Mouse (Mus musculus): Measurements from ENCODE around the gene Actr1b. TPM values are rescaled to one million over a fixed set of nuclear protein-coding genes. Genes with fewer than 3 reads are reported as not detected.
"Not testable (repeated sequence)": the region's sequence is repeated elsewhere in the genome, so short reads cannot be mapped to it uniquely, and the experiment has no call there.

The Actr1b gene
- polyA plus RNA-seq, 1 experiment from 2014 or later = 102 TPM

GRCm38 (mm10) chr1:36691271-36692155 is 22.7 kb downstream of the Actr1b start, which contains the start of gene Cox5b:
TSS of gene Cox5b (plus strand) at chr1:36691449.
- Histone ChIP-seq H3K4me2 (peak within 1 kb of the TSS; percentile 78), H3K36me3 (replicated peaks) (peaks cover 23% of the 10 kb centered on the region), H3K4me3 (replicated peaks) (peak within 1 kb of the TSS; percentile 80), H3K27me3 (no peaks in the 10 kb centered on the region), H3K4me1 (peaks cover 13% of the 10 kb centered on the region), H3K27ac (0 out of 2 replicates have a peak within 1 kb of the TSS, but pooled peaks have one; percentile 42), H3K9ac (peak within 1 kb of the TSS; percentile 80), H3K9me3 (no peaks in the 10 kb centered on the region)
- peak; percentile 96 for ATAC-seq (ENCODE audit: low FRiP score)
- WGBS = 1% methylated on average over 68 of the region's 68 CpGs

- Histone ChIP-seq H3K36me3 (replicated peaks) (peaks cover 23% of the 10 kb centered on the region), H3K27me3 (no peaks in the 10 kb centered on the region), H3K4me3 (replicated peaks) (peak overlapping the region; percentile 80), H3K27ac (no peak overlapping the region), H3K9ac (no peak overlapping the region), H3K4me2 (peak overlapping the region; percentile 53), H3K9me3 (no peaks in the 10 kb centered on the region), H3K4me1 (peaks cover 13% of the 10 kb centered on the region)
- ATAC-seq (ENCODE audit: low FRiP score) = no peak; the same call in 1 of the 2 replicates
- WGBS = 60% methylated on average over 11 of the region's 11 CpGs
These were observed 23.5 kb downstream of the Actr1b start for GRCm38 (mm10) chr1:36690671-36691235.

- no peak overlapping the region for H3K4me2 ChIP-seq
- H3K36me3 ChIP-seq (replicated peaks) = no peaks in the 10 kb centered on the region
- no peaks in the 10 kb centered on the region for H3K9me3 ChIP-seq
- H3K4me3 ChIP-seq (replicated peaks) = no peak overlapping the region
- no peaks in the 10 kb centered on the region for H3K27me3 ChIP-seq
- WGBS = 14% methylated on average over 13 of the region's 13 CpGs
- peak; percentile 60; the same call in 1 of the 2 replicates for ATAC-seq (ENCODE audit: low FRiP score)
- H3K27ac ChIP-seq = no peak overlapping the region
- H3K4me1 ChIP-seq = 0 out of 2 replicates have a peak, but pooled peaks cover 9% of the 10 kb centered on the region
- no peak overlapping the region for H3K9ac ChIP-seq
These were observed 30.3 kb downstream of the Actr1b start for GRCm38 (mm10) chr1:36683810-36684467.

GRCm38 (mm10) chr1:36682620-36683355 is 31.4 kb downstream of the Actr1b start, which contains the start of gene Fam178b:
TSS of gene Fam178b (minus strand) at chr1:36683183.
- WGBS = 95% methylated on average over 39 of the region's 39 CpGs
- Histone ChIP-seq H3K9ac (no peak within 1 kb of the TSS), H3K4me2 (no peak within 1 kb of the TSS), H3K36me3 (replicated peaks) (no peaks in the 10 kb centered on the region), H3K4me1 (0 out of 2 replicates have a peak, but pooled peaks cover 9% of the 10 kb centered on the region), H3K4me3 (replicated peaks) (no peak within 1 kb of the TSS), H3K27me3 (no peaks in the 10 kb centered on the region), H3K9me3 (no peaks in the 10 kb centered on the region), H3K27ac (no peak within 1 kb of the TSS)
- no peak for ATAC-seq (ENCODE audit: low FRiP score)

GRCm38 (mm10) chr1:36680893-36681292 is 33.3 kb downstream of the Actr1b start:
- H3K9me3 ChIP-seq = no peaks in the 10 kb centered on the region
- no peaks in the 10 kb centered on the region for H3K27me3 ChIP-seq
- 40% methylated on average over 7 of the region's 7 CpGs for WGBS
- no peak overlapping the region for H3K27ac ChIP-seq
- ATAC-seq (ENCODE audit: low FRiP score) = no peak
- no peak overlapping the region for H3K9ac ChIP-seq
- 0 out of 2 replicates have a peak, but pooled peaks cover 9% of the 10 kb centered on the region for H3K4me1 ChIP-seq
- no peak overlapping the region for H3K4me3 ChIP-seq (replicated peaks)
- H3K4me2 ChIP-seq = no peak overlapping the region
- no peaks in the 10 kb centered on the region for H3K36me3 ChIP-seq (replicated peaks)

- no peak for ATAC-seq (ENCODE audit: low FRiP score)
- Histone ChIP-seq H3K9me3 (no peaks in the 10 kb centered on the region), H3K4me1 (no peaks in the 10 kb centered on the region), H3K27me3 (no peaks in the 10 kb centered on the region), H3K4me2 (no peak overlapping the region), H3K27ac (no peak overlapping the region), H3K9ac (no peak overlapping the region), H3K36me3 (replicated peaks) (no peaks in the 10 kb centered on the region), H3K4me3 (replicated peaks) (no peak overlapping the region)
- WGBS = 73% methylated on average over 3 of the region's 3 CpGs
These were observed 39.3 kb downstream of the Actr1b start for GRCm38 (mm10) chr1:36674936-36675335.

GRCm38 (mm10) chr1:36672648-36673350 is 41.4 kb downstream of the Actr1b start:
- no peaks in the 10 kb centered on the region for H3K36me3 ChIP-seq (replicated peaks)

GRCm38 (mm10) chr1:36671260-36671659 is 43.0 kb downstream of the Actr1b start:
- Histone ChIP-seq H3K4me1 (no peaks in the 10 kb centered on the region), H3K4me3 (replicated peaks) (no peak overlapping the region)
- WGBS = 91% methylated on average over 10 of the region's 10 CpGs

More at GRCm38 (mm10) chr1:36672648-36673350, 41.4 kb downstream of the Actr1b start:
- no peak overlapping the region for H3K4me2 ChIP-seq
- 50% methylated on average over 16 of the region's 16 CpGs for WGBS
- no peak overlapping the region for H3K4me3 ChIP-seq (replicated peaks)
- no peaks in the 10 kb centered on the region for H3K4me1 ChIP-seq
- H3K27ac ChIP-seq = no peak overlapping the region
- H3K9ac ChIP-seq = no peak overlapping the region
- ATAC-seq (ENCODE audit: low FRiP score) = no peak
- no peaks in the 10 kb centered on the region for H3K9me3 ChIP-seq
- H3K27me3 ChIP-seq = no peaks in the 10 kb centered on the region

GRCm38 (mm10) chr1:36670256-36670655 is 44.0 kb downstream of the Actr1b start:
- no peak overlapping the region for H3K4me3 ChIP-seq (replicated peaks)
- H3K9me3 ChIP-seq = no peaks in the 10 kb centered on the region
- ATAC-seq (ENCODE audit: low FRiP score) = no peak
- no peaks in the 10 kb centered on the region for H3K4me1 ChIP-seq
- 75% methylated on average over 4 of the region's 4 CpGs for WGBS
- no peaks in the 10 kb centered on the region for H3K27me3 ChIP-seq
- no peak overlapping the region for H3K27ac ChIP-seq
- H3K9ac ChIP-seq = no peak overlapping the region
- no peaks in the 10 kb centered on the region for H3K36me3 ChIP-seq (replicated peaks)
- no peak overlapping the region for H3K4me2 ChIP-seq

More at GRCm38 (mm10) chr1:36671260-36671659, 43.0 kb downstream of the Actr1b start:
- H3K4me2 ChIP-seq = no peak overlapping the region
- H3K9ac ChIP-seq = no peak overlapping the region
- no peaks in the 10 kb centered on the region for H3K9me3 ChIP-seq
- H3K27me3 ChIP-seq = no peaks in the 10 kb centered on the region
- H3K27ac ChIP-seq = no peak overlapping the region
- no peaks in the 10 kb centered on the region for H3K36me3 ChIP-seq (replicated peaks)
- ATAC-seq (ENCODE audit: low FRiP score) = no peak

GRCm38 (mm10) chr1:36668007-36668406 is 46.2 kb downstream of the Actr1b start:
- not testable (repeated sequence) for H3K4me2 ChIP-seq; H3K36me3 ChIP-seq (replicated peaks); H3K4me1 ChIP-seq; H3K9me3 ChIP-seq; H3K27me3 ChIP-seq; H3K9ac ChIP-seq; H3K4me3 ChIP-seq (replicated peaks); ATAC-seq (ENCODE audit: low FRiP score); H3K27ac ChIP-seq
- 77% methylated on average over 4 of the region's 4 CpGs for WGBS

GRCm38 (mm10) chr1:36665934-36666333 is 48.3 kb downstream of the Actr1b start:
- no peak overlapping the region for H3K27ac ChIP-seq
- H3K4me3 ChIP-seq (replicated peaks) = no peak overlapping the region
- no peaks in the 10 kb centered on the region for H3K27me3 ChIP-seq
- 79% methylated on average over 4 of the region's 4 CpGs for WGBS
- no peak for ATAC-seq (ENCODE audit: low FRiP score)
- no peaks in the 10 kb centered on the region for H3K36me3 ChIP-seq (replicated peaks)
- H3K4me1 ChIP-seq = no peaks in the 10 kb centered on the region
- H3K9me3 ChIP-seq = no peaks in the 10 kb centered on the region
- no peak overlapping the region for H3K4me2 ChIP-seq
- no peak overlapping the region for H3K9ac ChIP-seq

Data from forebrain, embryonic 12.5 days (tissue).